Mouse (Mus musculus) heart, postnatal 0 days (tissue): ENCODE results near the gene Cnot3.

Source experiments
- CTCF ChIP-seq: IDR thresholded peaks from 2 replicates; pipeline ENCODE4 v1.5.1; 2016; ENCODE audit warnings: antibody characterized with exemption, control low read depth, low read depth
- EP300 ChIP-seq: IDR thresholded peaks from 2 replicates; pipeline ENCODE4 v1.6.1; 2016; ENCODE audit warnings: antibody characterized with exemption, low read depth

- TF ChIP-seq CTCF (0 out of 2 replicates have a peak, but pooled peaks have one; percentile 2), EP300 (no peak)
These were observed 47.4 kb downstream of the Cnot3 start, which contains the start of gene Tsen34 for GRCm38 (mm10) chr7:3692382-3692986.
